10 mouse cellular contexts compared by ENCODE assay signal in the genomic region with DNA sequence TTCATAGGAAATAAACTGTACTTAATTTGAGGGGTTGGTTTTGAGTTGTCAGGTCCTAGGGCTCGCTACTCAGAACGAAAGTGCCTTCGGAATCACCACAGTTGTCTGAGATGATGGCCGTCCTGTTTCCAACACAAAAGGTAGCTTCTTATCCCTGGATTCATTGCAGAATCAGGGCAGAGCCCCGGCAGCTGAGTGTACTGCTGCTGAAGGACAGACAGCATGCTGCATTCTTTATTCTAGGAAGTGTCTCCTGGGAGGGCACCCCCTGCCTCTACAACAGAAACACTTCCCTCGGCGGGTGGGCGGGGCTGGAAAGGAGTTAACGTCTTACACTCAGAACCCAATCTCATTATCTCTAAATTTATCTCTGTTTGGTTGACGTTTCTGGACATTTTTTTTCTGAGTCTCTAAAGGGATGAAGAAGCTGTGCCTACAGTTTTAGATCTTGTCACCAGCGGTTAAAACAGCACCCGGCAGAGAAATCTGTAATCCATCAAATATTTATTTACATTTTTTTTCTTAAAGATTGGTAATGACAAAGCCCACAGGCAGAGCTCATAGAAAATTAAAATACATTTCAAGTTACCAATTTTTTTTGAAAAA.
DNase-seq lines count a peak whose midpoint lies in the region; ATAC-seq and TF ChIP-seq lines count a peak whose summit lies in the region.
"Had no signal": no experiment of that assay in that cellular context is flagged by ENCODE, and none has a peak within 500 bp of the region (broad histone marks: within the 10 kb centered on the region; RNA-seq: fewer than 3 reads in every experiment).

No protein-coding gene starts in this region.

- peak; percentile 74 for TF ChIP-seq EP300 in CH12.LX (IDR thresholded peaks at IDR 0.05; ENCODE audit: low read length)

- no peak overlapping the region for H3K9ac ChIP-seq in heart, embryonic 11.5 days (ENCODE audit: low read depth, low read length)
- H3K9ac ChIP-seq in CH12.LX (ENCODE audit: insufficient read depth, low read depth) = peak overlapping the region; percentile 15; the same call in 1 of the 2 replicates
- no peak overlapping the region for H3K9ac ChIP-seq in midbrain, postnatal 0 days (replicated peaks; ENCODE audit: low read length, poor library complexity, severe bottlenecking)
- H3K9ac ChIP-seq: forebrain, embryonic 15.5 days had no signal

- TF ChIP-seq RAD21 in CH12.LX (IDR thresholded peaks at IDR 0.05; ENCODE audit: low read depth, low read length) = no peak; the same call in 1 of the 2 replicates

- in situ Hi-C loops in CH12.LX (cut with MboI; ENCODE audit: low pct_ligation_motif_present, low pct_unique_long_range_greater_than_20kb, low sequenced_read_pairs) = loop anchor here (25.0 kb wide), 2 partner anchors 248 to 252 kb away; no protein-coding TSS in a partner anchor

- no peaks in the 10 kb centered on the region for H3K9me3 ChIP-seq in heart, embryonic 11.5 days (replicated peaks; ENCODE audit: control insufficient read depth, low read length)
- no peaks in the 10 kb centered on the region for H3K9me3 ChIP-seq in CH12.LX (replicated peaks; ENCODE audit: low read length)
- H3K9me3 ChIP-seq in midbrain, postnatal 0 days (ENCODE audit: low read length) = no peaks in the 10 kb centered on the region
- H3K9me3 ChIP-seq: forebrain, embryonic 15.5 days had no signal

- ATAC-seq in heart, embryonic 11.5 days (replicated peaks; ENCODE audit: insufficient number of reproducible peaks, low FRiP score, low TSS enrichment) = no peak
- peak; percentile 25 for ATAC-seq in activated CD4-positive, CD25-positive, alpha-beta regulatory T cell, adult 4 months
- no peak for ATAC-seq in midbrain, postnatal 0 days (ENCODE audit: low FRiP score)
- ATAC-seq: forebrain, embryonic 15.5 days; Patski had no signal

- TF ChIP-seq CTCF in CH12.LX (conservative IDR thresholded peaks at IDR 0.05 in 1 of 2, IDR thresholded peaks at IDR 0.05 in 1 of 2; ENCODE audit: low read depth in 2 of 2, low read length in 2 of 2) = no peak
- TF ChIP-seq CTCF in midbrain, postnatal 0 days (IDR thresholded peaks at IDR 0.05) = no peak

- H3K27ac ChIP-seq in heart, embryonic 11.5 days (ENCODE audit: low read depth, low read length) = no peak overlapping the region
- peak overlapping the region; percentile 75 for H3K27ac ChIP-seq in CH12.LX (ENCODE audit: insufficient read depth, low read depth)
- no peak overlapping the region for H3K27ac ChIP-seq in midbrain, postnatal 0 days (ENCODE audit: low read depth, low read length)
- H3K27ac ChIP-seq: forebrain, embryonic 15.5 days had no signal

- dilution Hi-C loops in CH12.LX (cut with MboI; ENCODE audit: extremely low pct_ligation_motif_present, extremely low pct_unique_long_range_greater_than_20kb, low sequenced_read_pairs) = no loop called here

- 24% methylated on average over 12 of the region's 12 CpGs for WGBS in heart, embryonic 11.5 days (ENCODE audit: insufficient replicate concordance)
- 16% methylated on average over 12 of the region's 12 CpGs for WGBS in midbrain, postnatal 0 days

- H3K4me1 ChIP-seq in heart, embryonic 11.5 days (ENCODE audit: control insufficient read depth, insufficient read depth, low read length) = peaks cover 4% of the 10 kb centered on the region
- peaks cover 8 to 56% of the 10 kb centered on the region in 2 experiments; a peak in 3 of 4 replicates for H3K4me1 ChIP-seq in CH12.LX (ENCODE audit: control insufficient read depth in 1 of 2, insufficient read depth in 2 of 2)
- H3K4me1 ChIP-seq in midbrain, postnatal 0 days (ENCODE audit: insufficient read depth, low read length) = peaks cover 14% of the 10 kb centered on the region

- no peak overlapping the region for H3K4me3 ChIP-seq in heart, embryonic 11.5 days (ENCODE audit: low read depth, low read length)
- peak overlapping the region in 2 of 3 experiments; percentile 22 to 35 for H3K4me3 ChIP-seq in CH12.LX (replicated peaks in 1 of 3; ENCODE audit: low read depth in 2 of 3, low read length in 2 of 3, poor library complexity in 1 of 3)
- H3K4me3 ChIP-seq in midbrain, postnatal 0 days (ENCODE audit: low read depth, low read length) = no peak overlapping the region
- H3K4me3 ChIP-seq: forebrain, embryonic 15.5 days had no signal

- H3K4me2 ChIP-seq in heart, embryonic 11.5 days = peak overlapping the region; percentile 34
- peak overlapping the region; percentile 52 for H3K4me2 ChIP-seq in CH12.LX (ENCODE audit: insufficient read depth, low read depth, poor library complexity, severe bottlenecking)
- H3K4me2 ChIP-seq in midbrain, postnatal 0 days (ENCODE audit: low read depth, low read length, poor library complexity, severe bottlenecking) = peak overlapping the region; percentile 28; the same call in 1 of the 2 replicates
- H3K4me2 ChIP-seq: forebrain, embryonic 15.5 days had no signal

- peak; percentile 65 for TF ChIP-seq POLR2A in CH12.LX (IDR thresholded peaks at IDR 0.05; ENCODE audit: low read depth, low read length)

- DNase-seq in heart, postnatal 36 days = no peak
- DNase-seq in CH12.LX (ENCODE audit: extremely low read depth) (peak; percentile 92), MN1 (ENCODE audit: low spot score) (no peak)
- no peak for DNase-seq in midbrain, postnatal 0 days (ENCODE audit: low spot score)
- DNase-seq in kidney, adult 8-10 months = no peak
- DNase-seq: retina, postnatal 1 day had no signal

- no peaks in the 10 kb centered on the region; the same call in 1 of the 2 replicates for H3K79me2 ChIP-seq in CH12.LX (replicated peaks; ENCODE audit: control insufficient read depth, extremely low read depth, insufficient read depth, poor library complexity, severe bottlenecking)

- no peaks in the 10 kb centered on the region for H3K27me3 ChIP-seq in heart, embryonic 11.5 days (ENCODE audit: control insufficient read depth, insufficient read depth, low read length)
- H3K27me3 ChIP-seq in CH12.LX (replicated peaks) = no peaks in the 10 kb centered on the region
- no peaks in the 10 kb centered on the region for H3K27me3 ChIP-seq in midbrain, postnatal 0 days (ENCODE audit: insufficient read depth, low read length)
- H3K27me3 ChIP-seq: forebrain, embryonic 15.5 days; Patski had no signal

- intact Hi-C loops in heart, postnatal 36 days (cut with DNase I) = no loop called here

- no peaks in the 10 kb centered on the region for H3K36me3 ChIP-seq in heart, embryonic 11.5 days (ENCODE audit: control insufficient read depth, insufficient read depth, low read length)
- H3K36me3 ChIP-seq in CH12.LX (replicated peaks in 1 of 2; ENCODE audit: control insufficient read depth in 1 of 2, insufficient read depth in 1 of 2, low read length in 1 of 2) = no peaks in the 10 kb centered on the region
- H3K36me3 ChIP-seq in midbrain, postnatal 0 days (ENCODE audit: insufficient read depth, low read length) = no peaks in the 10 kb centered on the region
- H3K36me3 ChIP-seq: forebrain, embryonic 15.5 days had no signal

TF ChIP-seq in CH12.LX, 34 proteins besides CTCF, POLR2A, EP300 and RAD21 (continues in another document):
- TF ChIP-seq ZC3H11A (IDR thresholded peaks at IDR 0.05; ENCODE audit: low read depth, low read length) (no peak), NELFE (IDR thresholded peaks at IDR 0.05; ENCODE audit: low read depth, low read length) (peak; percentile 26; the same call in 1 of the 2 replicates), ETS1 (conservative IDR thresholded peaks at IDR 0.05; ENCODE audit: low read depth, low read length) (0 out of 2 replicates have a peak, but pooled peaks have one; percentile 70), USF1 (IDR thresholded peaks at IDR 0.05; ENCODE audit: low read depth, low read length) (no peak), JUN (IDR thresholded peaks at IDR 0.05; ENCODE audit: insufficient read depth, low read depth, low read length) (peak; percentile 62), NRF1 (IDR thresholded peaks at IDR 0.05; ENCODE audit: low read depth, low read length) (no peak), CHD1 (IDR thresholded peaks at IDR 0.05; ENCODE audit: low read depth, low read length) (no peak), ZMIZ1 (IDR thresholded peaks at IDR 0.05; ENCODE audit: low read depth, low read length) (no peak), MAZ (IDR thresholded peaks at IDR 0.05; ENCODE audit: low read depth, low read length) (peak; percentile 72), MEF2A (IDR thresholded peaks at IDR 0.05; ENCODE audit: borderline replicate concordance, low read depth, low read length) (peak; percentile 89), USF2 (conservative IDR thresholded peaks at IDR 0.05; ENCODE audit: low read depth, low read length) (no peak), MXI1 (IDR thresholded peaks at IDR 0.05; ENCODE audit: low read depth, low read length) (peak; percentile 18; the same call in 1 of the 2 replicates), TCF12 (IDR thresholded peaks at IDR 0.05; ENCODE audit: low read depth, low read length) (peak; percentile 53), CHD2 (IDR thresholded peaks at IDR 0.05; ENCODE audit: low read length) (no peak), ZKSCAN1 (IDR thresholded peaks at IDR 0.05; ENCODE audit: borderline replicate concordance, low read depth, low read length) (no peak), HCFC1 (IDR thresholded peaks at IDR 0.05; ENCODE audit: low read depth, low read length) (no peak), BHLHE40 (IDR thresholded peaks at IDR 0.05; ENCODE audit: low read depth, low read length) (peak; percentile 49; the same call in 1 of the 2 replicates), MAX (IDR thresholded peaks at IDR 0.05; ENCODE audit: low read length) (peak; percentile 51; the same call in 1 of the 2 replicates), TBP (conservative IDR thresholded peaks at IDR 0.05; ENCODE audit: low read depth, low read length) (peak; percentile 69; the same call in 1 of the 2 replicates), POLR2AphosphoS2 (IDR thresholded peaks at IDR 0.05; ENCODE audit: low read depth, low read length) (no peak), SIN3A (IDR thresholded peaks at IDR 0.05; ENCODE audit: low read length) (no peak), IRF4 (IDR thresholded peaks at IDR 0.05; ENCODE audit: low read depth, low read length) (peak; percentile 86), PAX5 (IDR thresholded peaks at IDR 0.05; ENCODE audit: low read length) (no peak), ZNF384 (IDR thresholded peaks at IDR 0.05; ENCODE audit: low read depth, low read length) (peak; percentile 90), GABPA (IDR thresholded peaks at IDR 0.05; ENCODE audit: insufficient replicate concordance, low read depth, low read length) (no peak), SMC3 (IDR thresholded peaks at IDR 0.05; ENCODE audit: low read depth, low read length) (no peak; the same call in 1 of the 2 replicates), E2F4 (IDR thresholded peaks at IDR 0.05; ENCODE audit: insufficient replicate concordance, low read depth, low read length) (no peak), JUND (conservative IDR thresholded peaks at IDR 0.05; ENCODE audit: low read depth, low read length) (peak; percentile 62; the same call in 1 of the 2 replicates), MYC (IDR thresholded peaks at IDR 0.05; ENCODE audit: low read depth, low read length) (0 out of 2 replicates have a peak, but pooled peaks have one; percentile 31)

Comparison
In these comparisons a context has a peak if more than half of its experiments do, and no peak if none do; other contexts are left out.
1. H3K4me3 ChIP-seq: peak in CH12.LX (2 of 3); none in heart, embryonic 11.5 days (single experiment) and midbrain, postnatal 0 days (single experiment).
2. Peak in every context shown above with its lines, with median percentiles within 50 percentile points of each other: H3K4me2 ChIP-seq.